Mouse (Mus musculus): ENCODE measurements around the gene Rhot2.

- no peak for TF ChIP-seq POLR2A (IDR thresholded peaks at IDR 0.05; ENCODE audit: control insufficient read depth, extremely low read depth, insufficient read depth, low read length, poor library complexity)
- TF ChIP-seq CTCF (IDR thresholded peaks at IDR 0.05; ENCODE audit: borderline replicate concordance, control insufficient read depth, extremely low read depth, insufficient read depth, low read length, poor library complexity): no peak
Measured at GRCm38 (mm10) chr17:25867509-25867835, 22.8 kb upstream of the Rhot2 start.
